Mouse (Mus musculus): ENCODE measurements around the gene Plekhm1. TPM values are rescaled to one million over a fixed set of nuclear protein-coding genes. Genes with fewer than 3 reads are reported as not detected.
"Not testable (repeated sequence)": the region's sequence is repeated elsewhere in the genome, so short reads cannot be mapped to it uniquely, and the experiment has no call there.

Gene Plekhm1
- polyA plus RNA-seq, 1 experiment from 2014 or later: 6.1 TPM

DNA sequence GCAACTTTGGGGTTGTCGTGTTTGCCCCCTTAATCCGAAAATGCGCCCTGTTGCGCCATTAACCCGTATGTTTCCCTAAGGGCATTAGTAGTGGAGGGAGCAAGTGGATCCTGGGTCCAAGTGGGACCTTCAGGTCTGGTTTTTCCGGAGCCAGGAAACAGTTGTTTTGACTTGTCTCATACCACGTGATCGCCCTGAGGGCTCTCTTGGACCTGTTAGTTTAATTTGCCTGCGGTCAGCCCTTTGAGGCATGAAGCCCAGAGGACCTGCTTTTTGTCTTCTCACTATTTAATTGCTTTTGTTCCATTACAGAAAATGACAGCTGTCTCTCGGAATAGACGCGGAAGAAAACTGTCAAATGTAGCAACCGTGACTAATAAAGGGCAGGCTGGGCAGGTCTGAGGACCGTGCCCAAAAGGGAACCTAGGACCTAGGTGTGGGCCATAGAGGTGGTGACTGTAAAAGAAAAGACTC, 500 bp upstream of the Plekhm1 start:
- 1% methylated on average over 14 of the region's 14 CpGs for WGBS
- Histone ChIP-seq H3K4me2 (ENCODE audit: low read depth, low read length) (peak overlapping the region; percentile 90), H3K36me3 (ENCODE audit: control insufficient read depth, insufficient read depth, low read length) (no peaks in the 10 kb centered on the region), H3K4me3 (ENCODE audit: low read length) (peak overlapping the region; percentile 84), H3K27ac (ENCODE audit: low read length) (peak overlapping the region; percentile 91), H3K9ac (ENCODE audit: low read depth, low read length) (peak overlapping the region; percentile 93), H3K27me3 (replicated peaks; ENCODE audit: control insufficient read depth, insufficient read depth, low read length) (no peaks in the 10 kb centered on the region), H3K9me3 (ENCODE audit: control insufficient read depth, low read length) (no peaks in the 10 kb centered on the region), H3K4me1 (ENCODE audit: control insufficient read depth, insufficient read depth, low read length) (peaks cover 4% of the 10 kb centered on the region; the same call in 1 of the 2 replicates)
- peak; percentile 74 for ATAC-seq

DNA sequence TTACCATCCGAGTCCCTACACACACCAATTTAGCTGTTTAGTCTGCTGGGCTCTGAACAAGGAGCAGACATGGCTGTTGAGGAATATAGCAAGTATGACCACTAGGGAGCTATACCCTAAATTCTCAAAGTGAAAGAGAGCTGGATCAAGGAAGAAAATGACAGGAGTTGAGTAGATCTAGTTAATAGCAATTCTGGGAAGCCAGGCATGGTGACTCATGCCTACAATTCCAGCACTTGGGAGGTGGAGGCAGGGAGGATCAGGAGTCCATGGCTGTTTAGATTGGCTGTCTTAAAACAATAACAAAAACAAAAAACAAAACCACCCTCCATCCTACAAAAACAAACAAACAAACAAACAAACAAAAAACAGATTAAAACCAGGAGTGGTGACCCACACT, 1.2 kb downstream of the Plekhm1 start:
- H3K9ac ChIP-seq (ENCODE audit: low read depth, low read length): no peak overlapping the region
- H3K27me3 ChIP-seq (replicated peaks; ENCODE audit: control insufficient read depth, insufficient read depth, low read length): no peaks in the 10 kb centered on the region
- no peak overlapping the region for H3K27ac ChIP-seq (ENCODE audit: low read length)
- peaks cover 4% of the 10 kb centered on the region; the same call in 1 of the 2 replicates for H3K4me1 ChIP-seq (ENCODE audit: control insufficient read depth, insufficient read depth, low read length)
- H3K4me2 ChIP-seq (ENCODE audit: low read depth, low read length): peak overlapping the region; percentile 81; the same call in 1 of the 2 replicates
- WGBS: 77% methylated on average over 1 of the region's 1 CpGs
- no peak overlapping the region for H3K4me3 ChIP-seq (ENCODE audit: low read length)
- no peaks in the 10 kb centered on the region for H3K36me3 ChIP-seq (ENCODE audit: control insufficient read depth, insufficient read depth, low read length)
- ATAC-seq: no peak
- H3K9me3 ChIP-seq (ENCODE audit: control insufficient read depth, low read length): no peaks in the 10 kb centered on the region

- H3K36me3 ChIP-seq (ENCODE audit: control insufficient read depth, insufficient read depth, low read length): no peaks in the 10 kb centered on the region
- no peaks in the 10 kb centered on the region for H3K27me3 ChIP-seq (replicated peaks; ENCODE audit: control insufficient read depth, insufficient read depth, low read length)
- no peak overlapping the region for H3K4me3 ChIP-seq (ENCODE audit: low read length)
- 88% methylated on average over 13 of the region's 13 CpGs for WGBS
- no peak overlapping the region for H3K4me2 ChIP-seq (ENCODE audit: low read depth, low read length)
- no peaks in the 10 kb centered on the region for H3K9me3 ChIP-seq (ENCODE audit: control insufficient read depth, low read length)
- peaks cover 4% of the 10 kb centered on the region; the same call in 1 of the 2 replicates for H3K4me1 ChIP-seq (ENCODE audit: control insufficient read depth, insufficient read depth, low read length)
- ATAC-seq: no peak
- no peak overlapping the region for H3K9ac ChIP-seq (ENCODE audit: low read depth, low read length)
- no peak overlapping the region for H3K27ac ChIP-seq (ENCODE audit: low read length)
These were observed 3.6 kb downstream of the Plekhm1 start for GRCm38 (mm10) chr11:103408880-103409279.

DNA sequence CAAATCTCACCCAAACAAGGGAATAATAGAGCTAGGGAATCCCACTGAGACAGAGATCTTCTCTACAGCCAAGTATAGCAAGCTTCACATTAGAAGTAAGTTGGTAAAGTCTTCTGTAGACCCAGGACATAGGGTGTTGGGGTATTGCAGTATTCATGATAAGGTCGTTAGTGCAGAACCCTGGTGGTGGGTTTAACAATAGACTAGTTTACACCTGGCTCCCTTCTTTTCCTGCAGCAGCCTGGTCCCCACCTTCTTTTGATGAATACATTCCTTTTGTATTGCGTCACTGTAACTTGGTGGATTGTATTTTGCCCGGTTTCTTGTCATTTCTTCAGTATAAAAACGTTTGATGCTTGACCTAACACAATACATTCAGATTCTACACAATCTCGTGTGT, 5.4 kb downstream of the Plekhm1 start:
- 61% methylated on average over 5 of the region's 5 CpGs for WGBS
- not testable (repeated sequence) for ATAC-seq; H3K9me3 ChIP-seq (ENCODE audit: control insufficient read depth, low read length)

GRCm38 (mm10) chr11:103406551-103406950, 5.9 kb downstream of the Plekhm1 start:
- H3K36me3 ChIP-seq (ENCODE audit: control insufficient read depth, insufficient read depth, low read length): no peaks in the 10 kb centered on the region
- H3K4me1 ChIP-seq (ENCODE audit: control insufficient read depth, insufficient read depth, low read length): no peaks in the 10 kb centered on the region; the same call in 1 of the 2 replicates
- H3K9ac ChIP-seq (ENCODE audit: low read depth, low read length): no peak overlapping the region
- no peak overlapping the region for H3K4me3 ChIP-seq (ENCODE audit: low read length)
- 60% methylated on average over 7 of the region's 7 CpGs for WGBS
- peak; percentile 78 for ATAC-seq
- H3K27me3 ChIP-seq (replicated peaks; ENCODE audit: control insufficient read depth, insufficient read depth, low read length): no peaks in the 10 kb centered on the region
- no peaks in the 10 kb centered on the region for H3K9me3 ChIP-seq (ENCODE audit: control insufficient read depth, low read length)
- no peak overlapping the region for H3K4me2 ChIP-seq (ENCODE audit: low read depth, low read length)
- H3K27ac ChIP-seq (ENCODE audit: low read length): no peak overlapping the region

More for the DNA sequence above, 5.4 kb downstream of the Plekhm1 start:
- H3K9ac ChIP-seq (ENCODE audit: low read depth, low read length); H3K27me3 ChIP-seq (replicated peaks; ENCODE audit: control insufficient read depth, insufficient read depth, low read length); H3K4me2 ChIP-seq (ENCODE audit: low read depth, low read length); H3K36me3 ChIP-seq (ENCODE audit: control insufficient read depth, insufficient read depth, low read length); H3K4me3 ChIP-seq (ENCODE audit: low read length); H3K27ac ChIP-seq (ENCODE audit: low read length); H3K4me1 ChIP-seq (ENCODE audit: control insufficient read depth, insufficient read depth, low read length): not testable (repeated sequence)

GRCm38 (mm10) chr11:103405814-103406213, 6.7 kb downstream of the Plekhm1 start:
- ATAC-seq: no peak
- H3K9me3 ChIP-seq (ENCODE audit: control insufficient read depth, low read length): no peaks in the 10 kb centered on the region
- H3K36me3 ChIP-seq (ENCODE audit: control insufficient read depth, insufficient read depth, low read length): no peaks in the 10 kb centered on the region
- no peak overlapping the region for H3K27ac ChIP-seq (ENCODE audit: low read length)
- WGBS: 73% methylated on average over 1 of the region's 1 CpGs
- no peaks in the 10 kb centered on the region for H3K27me3 ChIP-seq (replicated peaks; ENCODE audit: control insufficient read depth, insufficient read depth, low read length)
- no peaks in the 10 kb centered on the region; the same call in 1 of the 2 replicates for H3K4me1 ChIP-seq (ENCODE audit: control insufficient read depth, insufficient read depth, low read length)
- no peak overlapping the region for H3K4me2 ChIP-seq (ENCODE audit: low read depth, low read length)
- H3K9ac ChIP-seq (ENCODE audit: low read depth, low read length): no peak overlapping the region
- no peak overlapping the region for H3K4me3 ChIP-seq (ENCODE audit: low read length)

DNA sequence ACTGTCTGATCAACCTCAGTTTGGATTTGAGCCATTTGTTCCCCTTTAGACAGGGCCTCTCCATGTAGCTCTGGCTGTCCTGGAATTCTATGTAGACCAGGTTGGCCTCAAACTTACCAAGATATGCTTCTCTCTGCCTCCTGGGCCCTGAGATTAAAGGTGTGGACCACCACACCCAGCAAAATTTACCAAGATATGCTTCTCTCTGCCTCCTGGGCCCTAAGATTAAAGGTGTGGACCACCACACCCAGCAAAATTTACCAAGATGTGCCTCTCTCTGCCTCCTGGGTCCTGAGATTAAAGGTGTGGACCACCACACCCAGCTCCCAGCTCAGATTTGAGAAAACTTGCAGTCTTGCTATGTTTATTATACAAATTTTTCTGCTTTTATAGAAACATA, 7.9 kb downstream of the Plekhm1 start:
- no peak for ATAC-seq
- H3K9ac ChIP-seq (ENCODE audit: low read depth, low read length): no peak overlapping the region
- H3K4me1 ChIP-seq (ENCODE audit: control insufficient read depth, insufficient read depth, low read length): no peaks in the 10 kb centered on the region
- no peaks in the 10 kb centered on the region for H3K9me3 ChIP-seq (ENCODE audit: control insufficient read depth, low read length)
- no peaks in the 10 kb centered on the region for H3K27me3 ChIP-seq (replicated peaks; ENCODE audit: control insufficient read depth, insufficient read depth, low read length)
- H3K4me2 ChIP-seq (ENCODE audit: low read depth, low read length): no peak overlapping the region
- H3K27ac ChIP-seq (ENCODE audit: low read length): no peak overlapping the region
- no peaks in the 10 kb centered on the region for H3K36me3 ChIP-seq (ENCODE audit: control insufficient read depth, insufficient read depth, low read length)
- no peak overlapping the region for H3K4me3 ChIP-seq (ENCODE audit: low read length)

- no peaks in the 10 kb centered on the region for H3K36me3 ChIP-seq (ENCODE audit: control insufficient read depth, insufficient read depth, low read length)
- no peaks in the 10 kb centered on the region for H3K9me3 ChIP-seq (ENCODE audit: control insufficient read depth, low read length)
- ATAC-seq: no peak
- no peak overlapping the region for H3K4me2 ChIP-seq (ENCODE audit: low read depth, low read length)
- no peaks in the 10 kb centered on the region for H3K27me3 ChIP-seq (replicated peaks; ENCODE audit: control insufficient read depth, insufficient read depth, low read length)
- H3K27ac ChIP-seq (ENCODE audit: low read length): no peak overlapping the region
- no peak overlapping the region for H3K4me3 ChIP-seq (ENCODE audit: low read length)
- 70% methylated on average over 4 of the region's 4 CpGs for whole genome bisulfite sequencing
- H3K4me1 ChIP-seq (ENCODE audit: control insufficient read depth, insufficient read depth, low read length): no peaks in the 10 kb centered on the region
- H3K9ac ChIP-seq (ENCODE audit: low read depth, low read length): no peak overlapping the region
These were observed 8.7 kb downstream of the Plekhm1 start for GRCm38 (mm10) chr11:103403776-103404175.

GRCm38 (mm10) chr11:103402738-103403137, 9.7 kb downstream of the Plekhm1 start:
- no peaks in the 10 kb centered on the region for H3K9me3 ChIP-seq (ENCODE audit: control insufficient read depth, low read length)
- no peak overlapping the region for H3K4me2 ChIP-seq (ENCODE audit: low read depth, low read length)
- no peaks in the 10 kb centered on the region for H3K27me3 ChIP-seq (replicated peaks; ENCODE audit: control insufficient read depth, insufficient read depth, low read length)
- H3K4me1 ChIP-seq (ENCODE audit: control insufficient read depth, insufficient read depth, low read length): no peaks in the 10 kb centered on the region
- H3K9ac ChIP-seq (ENCODE audit: low read depth, low read length): no peak overlapping the region
- H3K4me3 ChIP-seq (ENCODE audit: low read length): no peak overlapping the region
- no peaks in the 10 kb centered on the region for H3K36me3 ChIP-seq (ENCODE audit: control insufficient read depth, insufficient read depth, low read length)
- 92% methylated on average over 5 of the region's 5 CpGs for WGBS
- ATAC-seq: no peak
- H3K27ac ChIP-seq (ENCODE audit: low read length): no peak overlapping the region

GRCm38 (mm10) chr11:103402198-103402597, 10.3 kb downstream of the Plekhm1 start:
- 0 out of 2 replicates have a peak, but pooled peaks have one; percentile 30 for ATAC-seq
- Histone ChIP-seq H3K36me3 (ENCODE audit: control insufficient read depth, insufficient read depth, low read length) (no peaks in the 10 kb centered on the region), H3K27ac (ENCODE audit: low read length) (no peak overlapping the region), H3K4me1 (ENCODE audit: control insufficient read depth, insufficient read depth, low read length) (no peaks in the 10 kb centered on the region), H3K4me3 (ENCODE audit: low read length) (no peak overlapping the region), H3K9ac (ENCODE audit: low read depth, low read length) (no peak overlapping the region), H3K27me3 (replicated peaks; ENCODE audit: control insufficient read depth, insufficient read depth, low read length) (no peaks in the 10 kb centered on the region), H3K4me2 (ENCODE audit: low read depth, low read length) (no peak overlapping the region), H3K9me3 (ENCODE audit: control insufficient read depth, low read length) (no peaks in the 10 kb centered on the region)
- WGBS: 53% methylated on average over 2 of the region's 2 CpGs

Measured in intestine, embryonic 16.5 days (tissue).